Mouse (Mus musculus): ENCODE measurements around the gene Pnliprp1.

The Pnliprp1 gene

DNA sequence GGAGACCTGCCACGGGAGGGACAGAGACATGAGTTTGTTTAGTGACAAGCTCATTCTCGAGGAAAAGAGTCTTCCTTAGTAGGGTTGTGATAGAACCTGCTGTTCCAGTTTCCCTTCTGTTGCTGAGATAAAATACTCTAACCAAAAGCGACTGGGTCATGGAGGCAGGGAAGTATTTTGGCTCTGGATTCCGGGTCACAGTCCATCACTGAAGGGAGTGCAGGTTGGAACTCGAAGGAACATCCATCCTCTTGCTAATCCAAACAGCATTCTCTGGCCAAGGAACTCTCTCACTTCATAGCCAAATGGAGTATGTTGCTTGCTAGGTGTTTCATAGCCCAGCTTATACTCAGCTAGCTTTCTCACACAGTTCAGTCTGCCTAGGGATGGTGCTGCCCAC lies 47.8 kb downstream of the Pnliprp1 start:
- DNase-seq (ENCODE audit: low read depth, low spot score), result no peak

GRCm38 (mm10) chr19:58781566-58781965 lies 52.9 kb downstream of the Pnliprp1 start:
- DNase-seq (ENCODE audit: low read depth, low spot score), result no peak

DNA sequence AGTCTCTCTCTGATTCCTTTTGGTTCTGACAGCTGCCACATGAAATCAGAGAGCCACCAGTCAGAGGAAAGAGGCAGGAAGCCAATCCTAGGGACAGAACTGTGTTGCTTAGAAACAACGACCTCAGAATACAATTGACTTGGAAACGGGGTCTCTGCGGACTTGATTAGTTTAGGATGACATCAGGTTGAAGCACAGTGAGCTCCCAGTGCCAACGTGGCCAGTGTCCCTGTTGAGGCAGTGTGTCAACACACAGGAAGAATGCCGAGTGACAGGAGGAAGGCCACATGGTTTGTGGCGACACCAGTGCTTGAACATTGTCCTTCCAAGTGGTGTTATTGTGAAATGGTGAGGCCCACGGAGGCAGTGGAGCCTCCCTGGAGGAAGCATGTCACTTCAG lies 55.3 kb downstream of the Pnliprp1 start:
- no peak for DNase-seq (ENCODE audit: low read depth, low spot score)

- DNase-seq (ENCODE audit: low read depth, low spot score), result no peak
Measured at GRCm38 (mm10) chr19:58789194-58789593, 60.5 kb downstream of the Pnliprp1 start.
